Mouse (Mus musculus) MEL (cell line): ENCODE measurements around the gene Tab1. TPM values are rescaled to one million over a fixed set of nuclear protein-coding genes. Genes with fewer than 3 reads are reported as not detected.
A peak's percentile ranks its signal among the peaks of the same experiment; 100 is the strongest.

ENCODE experiments used
- DNase-seq: peaks from one replicate; pipeline ENCODE4 v3.0.0; 2011; ENCODE audit warnings: low read depth, low spot score
- H3K27ac ChIP-seq: 2 replicates; pipeline ENCODE4 v1.5.1; 2012; ENCODE audit warnings: low read depth, mild to moderate bottlenecking, control low read depth, low read length, moderate library complexity; ENCODE audit not compliant: control insufficient read depth
- H3K27me3 ChIP-seq, 2 experiments: fragments of 150-350 bp in 1 of 2; sonication (generic) in 1 of 2; 2 replicates each; pipeline ENCODE4 v1.6.1; 2012; ENCODE audit warnings: low read length in 2 of 2, mild to moderate bottlenecking in 2 of 2, improper control_type of control experiment in 1 of 2, moderate library complexity in 1 of 2; ENCODE audit not compliant: insufficient read depth in 2 of 2, control insufficient read depth in 1 of 2
- H3K36me3 ChIP-seq, 2 experiments: 2 replicates each; pipeline ENCODE4 v1.6.1; 2012 to 2014; ENCODE audit warnings: low read length in 2 of 2, improper control_type of control experiment in 1 of 2, inconsistent platforms in 1 of 2, mild to moderate bottlenecking in 1 of 2; ENCODE audit not compliant: insufficient read depth in 2 of 2, control insufficient read depth in 1 of 2
- H3K4me1 ChIP-seq, 2 experiments: fragments of 150-350 bp in 1 of 2; sonication (generic) in 1 of 2; 2 replicates each; pipeline ENCODE4 v1.6.1; 2012; ENCODE audit warnings: low read length in 2 of 2, improper control_type of control experiment in 1 of 2, mild to moderate bottlenecking in 1 of 2; ENCODE audit not compliant: insufficient read depth in 2 of 2, control insufficient read depth in 1 of 2
- H3K4me3 ChIP-seq, 2 experiments: fragments of 150-350 bp in 1 of 2; sonication (generic) in 1 of 2; 2 replicates each; pipeline ENCODE4 v1.5.1; 2012; ENCODE audit warnings: low read depth in 2 of 2, low read length in 2 of 2, mild to moderate bottlenecking in 2 of 2, moderate library complexity in 2 of 2, control low read depth in 1 of 2, improper control_type of control experiment in 1 of 2; ENCODE audit not compliant: control insufficient read depth in 1 of 2, insufficient read depth in 1 of 2
- H3K79me2 ChIP-seq: 2 replicates; pipeline ENCODE4 v1.6.1; 2012; ENCODE audit warnings: mild to moderate bottlenecking, low read length, moderate library complexity; ENCODE audit not compliant: control insufficient read depth, poor library complexity, insufficient read depth
- H3K9ac ChIP-seq: 2 replicates; pipeline ENCODE4 v1.6.1; 2012; ENCODE audit warnings: low read depth, mild to moderate bottlenecking, control low read depth, low read length, moderate library complexity; ENCODE audit not compliant: control insufficient read depth, poor library complexity, severe bottlenecking
- H3K9me3 ChIP-seq: fragments of 150-350 bp; sonication (generic); replicated peaks from 2 replicates; pipeline ENCODE4 v1.6.1; 2012; ENCODE audit warnings: mild to moderate bottlenecking, low read length, improper control_type of control experiment, moderate library complexity; ENCODE audit not compliant: insufficient read depth
- CHD1 ChIP-seq: IDR thresholded peaks from 2 replicates; pipeline ENCODE4 v1.6.1; 2012; ENCODE audit warnings: low read depth, mild to moderate bottlenecking, inconsistent platforms, low read length, improper control_type of control experiment
- CHD2 ChIP-seq: IDR thresholded peaks from 2 replicates; pipeline ENCODE4 v1.6.1; 2011; ENCODE audit warnings: low read length, improper control_type of control experiment
- E2F4 ChIP-seq: IDR thresholded peaks from 2 replicates; pipeline ENCODE4 v1.6.1; 2011; ENCODE audit warnings: low read depth, low read length, improper control_type of control experiment, borderline replicate concordance
- ELF1 ChIP-seq: IDR thresholded peaks from 2 replicates; pipeline ENCODE4 v1.6.1; 2014; ENCODE audit warnings: low read depth, mild to moderate bottlenecking, inconsistent platforms, low read length, improper control_type of control experiment, moderate library complexity
- EP300 ChIP-seq, 2 experiments: IDR thresholded peaks; 2 replicates each; pipeline ENCODE4 v1.6.1; 2011; ENCODE audit warnings: improper control_type of control experiment in 2 of 2, low read length in 2 of 2, low read depth in 1 of 2, mild to moderate bottlenecking in 1 of 2
- GATA1 ChIP-seq: IDR thresholded peaks from 2 replicates; pipeline ENCODE4 v1.6.1; 2011; ENCODE audit warnings: low read depth, low read length, improper control_type of control experiment
- HCFC1 ChIP-seq: IDR thresholded peaks from 2 replicates; pipeline ENCODE4 v1.6.1; 2012; ENCODE audit warnings: low read depth, mild to moderate bottlenecking, inconsistent platforms, low read length, improper control_type of control experiment, moderate library complexity
- JUND ChIP-seq: IDR thresholded peaks from 2 replicates; pipeline ENCODE4 v1.6.1; 2011; ENCODE audit warnings: low read depth, mild to moderate bottlenecking, improper control_type of control experiment, low read length
- MAX ChIP-seq: IDR thresholded peaks from 2 replicates; pipeline ENCODE4 v1.6.1; 2011; ENCODE audit warnings: low read length, improper control_type of control experiment
- MEF2A ChIP-seq: IDR thresholded peaks from 2 replicates; pipeline ENCODE4 v1.6.1; 2014; ENCODE audit warnings: low read depth, mild to moderate bottlenecking, inconsistent platforms, low read length, improper control_type of control experiment; ENCODE audit not compliant: poor library complexity, insufficient replicate concordance, severe bottlenecking; ENCODE audit errors: extremely low read depth
- NELFE ChIP-seq: IDR thresholded peaks from 2 replicates; pipeline ENCODE4 v1.6.1; 2011; ENCODE audit warnings: low read depth, low read length, improper control_type of control experiment
- POLR2A ChIP-seq, 2 experiments: IDR thresholded peaks; 2 replicates each; pipeline ENCODE4 v1.6.1; 2011 to 2012; ENCODE audit warnings: low read length in 2 of 2, mild to moderate bottlenecking in 2 of 2, control low read depth in 1 of 2, improper control_type of control experiment in 1 of 2, low read depth in 1 of 2, moderate library complexity in 1 of 2; ENCODE audit not compliant: control insufficient read depth in 1 of 2, insufficient read depth in 1 of 2, poor library complexity in 1 of 2
- POLR2AphosphoS2 ChIP-seq: IDR thresholded peaks from 2 replicates; pipeline ENCODE4 v1.6.1; 2011; ENCODE audit warnings: low read length, improper control_type of control experiment
- POLR2AphosphoS5 ChIP-seq: IDR thresholded peaks from 2 replicates; pipeline ENCODE4 v1.6.1; 2012; ENCODE audit warnings: low read depth, borderline replicate concordance, mild to moderate bottlenecking, inconsistent platforms, low read length, moderate library complexity, mixed read lengths
- RAD21 ChIP-seq: IDR thresholded peaks from 2 replicates; pipeline ENCODE4 v1.6.1; 2011; ENCODE audit warnings: mild to moderate bottlenecking, low read depth, low read length, improper control_type of control experiment
- TAL1 ChIP-seq: IDR thresholded peaks from 2 replicates; pipeline ENCODE4 v1.6.1; 2012; ENCODE audit warnings: mild to moderate bottlenecking, inconsistent platforms, low read length, moderate library complexity, mixed read lengths
- TBP ChIP-seq: IDR thresholded peaks from 2 replicates; pipeline ENCODE4 v1.8.0; 2011; ENCODE audit warnings: low read depth, low read length, improper control_type of control experiment
- USF1 ChIP-seq: IDR thresholded peaks from 2 replicates; pipeline ENCODE4 v1.6.1; 2014; ENCODE audit warnings: low read depth, mild to moderate bottlenecking, inconsistent platforms, low read length, improper control_type of control experiment, moderate library complexity
- ZC3H11A ChIP-seq: IDR thresholded peaks from 2 replicates; pipeline ENCODE4 v1.6.1; 2012; ENCODE audit warnings: low read depth, mild to moderate bottlenecking, inconsistent platforms, low read length, improper control_type of control experiment
- ZKSCAN1 ChIP-seq: IDR thresholded peaks from 2 replicates; pipeline ENCODE4 v1.6.1; 2012; ENCODE audit warnings: low read depth, mild to moderate bottlenecking, inconsistent platforms, low read length, improper control_type of control experiment, moderate library complexity
- ZMIZ1 ChIP-seq: IDR thresholded peaks from 2 replicates; pipeline ENCODE4 v1.6.1; 2012; ENCODE audit warnings: low read depth, mild to moderate bottlenecking, inconsistent platforms, low read length, improper control_type of control experiment, moderate library complexity
- polyA plus RNA-seq, 2 experiments: library from polyadenylated mRNA; stranded (reverse) in 1 of 2; unstranded in 1 of 2; fragments of >175 nt in 1 of 2; fragments of >200 nt in 1 of 2; gene quantifications; 2 replicates each; pipeline versions ENCODE4 v1.2.1 to v1.2.4; 2012; ENCODE audit warnings: low replicate concordance in 2 of 2, low read depth in 1 of 2; ENCODE audit not compliant: insufficient read length in 2 of 2, insufficient read depth in 1 of 2, missing spikeins in 1 of 2
- total RNA-seq: library from RNA; depleted of rRNA; stranded (reverse); fragments of 300-350 nt; gene quantifications from 2 replicates; pipeline ENCODE4 v1.2.3, GENCODE M21; 2012

Gene Tab1
- total and polyA plus RNA-seq, 3 experiments = 23.3 to 31.1 TPM; not detected in 1

- Histone ChIP-seq H3K4me3 (no peak overlapping the region), H3K27ac (peak overlapping the region; percentile 61), H3K27me3 (no peaks in the 10 kb centered on the region), H3K9me3 (no peaks in the 10 kb centered on the region), H3K9ac (peak overlapping the region; percentile 19), H3K36me3 (peaks cover 0 to 38% of the 10 kb centered on the region in 2 experiments; a peak in 2 of 4 replicates), H3K4me1 (peaks cover 20 to 41% of the 10 kb centered on the region in 2 experiments), H3K79me2 (peaks cover 35% of the 10 kb centered on the region)
- DNase-seq = no peak
- TF ChIP-seq EP300 (IDR thresholded peaks at IDR 0.05; ENCODE audit: low read depth in 1 of 2, low read length in 2 of 2) = no peak
- no peak for TF ChIP-seq POLR2AphosphoS5
- no peak for TF ChIP-seq GATA1
- no peak for TF ChIP-seq MEF2A
- no peak for TF ChIP-seq JUND
- TF ChIP-seq RAD21 = no peak
- TF ChIP-seq ZC3H11A = no peak
- TF ChIP-seq ZKSCAN1 = no peak
- TF ChIP-seq POLR2A (IDR thresholded peaks at IDR 0.05; ENCODE audit: control insufficient read depth in 1 of 2, insufficient read depth in 1 of 2, low read depth in 1 of 2, low read length in 2 of 2, poor library complexity in 1 of 2) = no peak
- no peak for TF ChIP-seq MAX
- no peak for TF ChIP-seq USF1
- no peak for TF ChIP-seq CHD2
- no peak for TF ChIP-seq E2F4
- no peak for TF ChIP-seq POLR2AphosphoS2
- TF ChIP-seq TBP = no peak
- no peak for TF ChIP-seq ZMIZ1
These were observed 475 bp upstream of the Tab1 start for GRCm38 (mm10) chr15:80132452-80132851.

- H3K79me2 ChIP-seq = peaks cover 46% of the 10 kb centered on the region
- no peaks in the 10 kb centered on the region for H3K27me3 ChIP-seq
- TF ChIP-seq TAL1 = 0 out of 2 replicates have a peak, but pooled peaks have one; percentile 4
- TF ChIP-seq NELFE = no peak
- peak; percentile 30; the same call in 1 of the 2 replicates for TF ChIP-seq HCFC1
- TF ChIP-seq TBP = no peak
- TF ChIP-seq POLR2A (IDR thresholded peaks at IDR 0.05; ENCODE audit: control insufficient read depth in 1 of 2, insufficient read depth in 1 of 2, low read depth in 1 of 2, low read length in 2 of 2, poor library complexity in 1 of 2) = peak in 1 of 2 experiments; percentile 32; a peak in 2 of 4 replicates
- 0 out of 2 replicates have a peak, but pooled peaks have one; percentile 27 for TF ChIP-seq ELF1
- TF ChIP-seq CHD1 = peak; percentile 90
- peaks cover 20 to 41% of the 10 kb centered on the region in 2 experiments for H3K4me1 ChIP-seq
- H3K4me3 ChIP-seq = peak overlapping the region; percentile 69 to 76
- DNase-seq = peak; percentile 81
- H3K9ac ChIP-seq = peak overlapping the region; percentile 99
- H3K27ac ChIP-seq = peak overlapping the region; percentile 95
- peaks cover 0 to 38% of the 10 kb centered on the region in 2 experiments; a peak in 2 of 4 replicates for H3K36me3 ChIP-seq
- H3K9me3 ChIP-seq = no peaks in the 10 kb centered on the region
These were observed 939 bp downstream of the Tab1 start for GRCm38 (mm10) chr15:80133682-80134449.
